Mouse (Mus musculus): Measurements from ENCODE around the gene Gnas.

Gnas gene

GRCm38 (mm10) chr2:174381021-174381420 is 96.9 kb downstream of the Gnas start:
- no peak for DNase-seq

- DNase-seq = no peak
Measured at GRCm38 (mm10) chr2:174391936-174392335, 107.8 kb downstream of the Gnas start.

GRCm38 (mm10) chr2:174392554-174392953 is 108.4 kb downstream of the Gnas start:
- DNase-seq = no peak

DNA sequence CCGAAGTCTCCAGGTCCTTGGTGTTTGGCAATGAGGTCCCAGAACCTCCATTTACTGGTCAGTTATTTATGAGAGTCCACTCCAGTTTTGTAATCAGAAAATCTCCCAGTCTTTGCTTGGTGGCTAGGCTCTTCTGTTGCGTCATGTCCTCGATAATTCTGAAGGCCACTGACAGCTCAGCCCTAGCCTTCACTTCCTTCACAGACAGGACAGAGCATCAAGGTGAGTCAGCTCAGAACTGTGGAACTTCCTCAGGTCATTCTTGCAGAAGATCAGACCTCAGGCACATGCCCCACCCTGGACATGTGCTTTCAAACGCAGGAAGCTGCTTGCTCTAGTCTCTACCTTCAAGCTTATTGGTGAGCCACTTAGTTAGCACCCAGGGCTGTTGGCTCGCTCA is 109.3 kb downstream of the Gnas start:
- DNase-seq = no peak
